Mouse (Mus musculus): Measurements from ENCODE around the gene Ifi213.
"Not testable (repeated sequence)": the region's sequence is repeated elsewhere in the genome, so short reads cannot be mapped to it uniquely, and the experiment has no call there.

The Ifi213 gene

GRCm38 (mm10) chr1:173598838-173599494, at the start of gene Ifi213:
Ifi213 (minus strand) TSS chr1:173599274.
- DNase-seq = not testable (repeated sequence)

- DNase-seq = no peak
These were observed 46.3 kb upstream of the Ifi213 start for GRCm38 (mm10) chr1:173645393-173645792.

- DNase-seq = no peak
These were observed 35.0 kb upstream of the Ifi213 start for GRCm38 (mm10) chr1:173633969-173634645.

GRCm38 (mm10) chr1:173630622-173631021, 31.5 kb upstream of the Ifi213 start, which contains the start of gene Ifi209:
Ifi209 (plus strand) TSS chr1:173630917.
- peak; percentile 5 for DNase-seq

GRCm38 (mm10) chr1:173626686-173627085, 27.6 kb upstream of the Ifi213 start:
- no peak for DNase-seq

GRCm38 (mm10) chr1:173624052-173624451, 25.0 kb upstream of the Ifi213 start:
- DNase-seq = no peak

- not testable (repeated sequence) for DNase-seq
These were observed 23.1 kb upstream of the Ifi213 start for GRCm38 (mm10) chr1:173622216-173622615.

GRCm38 (mm10) chr1:173610291-173610690, 11.2 kb upstream of the Ifi213 start:
- DNase-seq = not testable (repeated sequence)

GRCm38 (mm10) chr1:173589698-173590097, 9.4 kb downstream of the Ifi213 start:
- DNase-seq = not testable (repeated sequence)

- DNase-seq = no peak
These were observed 19.0 kb downstream of the Ifi213 start for GRCm38 (mm10) chr1:173579921-173580585.

- DNase-seq = no peak
These were observed 20.0 kb downstream of the Ifi213 start for GRCm38 (mm10) chr1:173579079-173579478.

GRCm38 (mm10) chr1:173550491-173551050, 48.5 kb downstream of the Ifi213 start:
- DNase-seq = not testable (repeated sequence)

GRCm38 (mm10) chr1:173548798-173549197, 50.3 kb downstream of the Ifi213 start:
- not testable (repeated sequence) for DNase-seq

- not testable (repeated sequence) for DNase-seq
These were observed 63.3 kb downstream of the Ifi213 start, which contains the start of gene Ifi214 for GRCm38 (mm10) chr1:173535791-173536190. Ifi214 (minus strand) TSS chr1:173535957.

GRCm38 (mm10) chr1:173521452-173521851, 77.6 kb downstream of the Ifi213 start:
- no peak for DNase-seq
